Mouse (Mus musculus): Measurements from ENCODE around the gene Hist1h4a.
"Not testable (repeated sequence)": the region's sequence is repeated elsewhere in the genome, so short reads cannot be mapped to it uniquely, and the experiment has no call there.

Hist1h4a gene

DNA sequence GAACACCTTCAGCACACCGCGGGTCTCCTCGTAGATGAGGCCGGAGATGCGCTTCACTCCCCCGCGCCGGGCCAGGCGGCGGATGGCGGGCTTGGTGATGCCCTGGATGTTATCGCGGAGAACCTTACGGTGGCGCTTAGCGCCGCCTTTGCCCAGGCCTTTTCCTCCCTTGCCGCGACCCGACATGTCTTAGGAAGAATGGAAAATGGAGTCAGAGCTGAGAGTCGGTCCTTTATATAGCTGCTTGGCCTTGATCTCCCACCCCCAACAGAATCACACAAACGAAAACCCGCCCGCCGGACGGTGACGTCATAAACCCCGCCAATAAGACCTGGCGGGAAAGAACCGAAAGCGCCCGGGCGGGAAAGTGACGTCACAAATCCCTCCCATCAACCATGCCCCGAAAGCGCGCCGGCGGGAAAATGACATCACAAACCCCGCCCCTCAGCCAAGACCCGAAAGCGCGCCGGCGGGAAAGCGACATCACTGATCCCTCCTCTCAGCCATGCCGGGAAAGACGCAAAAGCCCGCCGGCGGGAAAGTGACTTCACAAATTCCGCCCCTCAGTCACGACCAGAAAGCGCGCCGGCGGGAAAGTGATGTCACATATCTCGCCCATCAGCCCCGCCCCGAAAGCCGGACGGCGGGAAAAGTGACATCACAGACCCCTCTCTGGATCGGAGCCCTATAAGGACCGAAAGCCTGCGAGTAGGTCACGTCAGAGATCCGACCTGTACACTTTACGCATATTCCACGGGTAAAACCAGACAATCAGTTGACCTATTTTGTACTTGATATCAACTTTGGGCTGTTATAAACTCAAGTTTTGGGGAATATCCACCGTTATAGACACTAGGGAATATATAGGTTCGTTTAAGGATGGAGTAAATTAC is at the start of gene Hist1h4a:
Gene Hist1h4a, minus strand, starts transcription at position 259 of the 893 bp plus-strand sequence.
- DNase-seq (ENCODE audit: low spot score in 2 of 2): peak; percentile 99

DNA sequence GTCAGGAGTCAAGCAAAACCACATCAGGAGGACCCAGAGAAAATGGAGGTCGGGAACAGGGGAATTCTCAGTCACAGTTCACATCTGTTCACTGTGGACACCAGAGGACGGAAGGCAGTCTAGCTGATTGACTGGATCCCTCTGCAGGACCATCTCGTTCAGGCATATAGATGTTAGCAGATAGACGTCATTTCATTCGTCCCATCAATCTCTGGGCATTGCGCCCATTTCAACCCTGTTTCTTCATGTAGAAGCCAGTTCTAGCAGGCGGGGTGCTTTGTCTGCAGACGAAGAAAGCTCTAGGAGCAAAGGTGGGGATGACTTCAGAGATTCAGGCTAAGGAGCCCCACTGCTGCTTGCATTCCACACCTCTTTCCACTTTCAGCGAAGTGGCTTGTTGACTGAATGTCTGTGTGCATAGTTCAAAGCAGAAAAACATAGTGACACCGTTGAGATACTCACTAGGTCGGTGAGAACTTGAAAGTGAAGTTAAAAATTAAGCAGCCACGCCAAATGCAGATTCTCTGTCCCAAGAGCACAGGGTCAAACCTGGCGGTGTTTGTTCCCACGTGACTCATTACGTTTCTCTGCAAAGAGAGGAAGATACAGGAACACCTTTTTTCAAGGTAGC is 45.5 kb upstream of the Hist1h4a start, which contains the start of gene Slc17a2:
Gene Slc17a2, plus strand, starts transcription at position 572 of the 631 bp plus-strand sequence.
- no peak for DNase-seq (ENCODE audit: low spot score in 2 of 2)

DNA sequence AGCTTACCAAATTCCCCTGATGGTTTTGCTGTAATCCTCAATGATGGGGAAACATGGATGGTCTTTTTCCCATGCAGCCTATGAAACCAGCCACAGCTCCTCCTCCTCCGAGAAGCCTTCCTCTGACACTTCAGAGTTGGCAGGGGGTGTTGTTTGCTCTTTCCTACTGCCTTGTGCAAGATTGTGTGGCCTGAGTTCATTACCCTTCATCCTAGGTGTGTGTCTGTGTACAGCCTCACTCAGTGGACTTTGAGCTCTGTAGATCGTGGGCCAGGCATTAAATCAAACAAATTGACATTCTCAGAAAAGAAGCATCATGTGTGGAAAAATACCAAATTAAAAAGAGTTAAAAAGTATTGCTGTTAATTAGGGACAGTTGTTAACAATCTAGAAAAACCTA is 43.5 kb upstream of the Hist1h4a start:
- DNase-seq (ENCODE audit: low spot score in 2 of 2): no peak

DNA sequence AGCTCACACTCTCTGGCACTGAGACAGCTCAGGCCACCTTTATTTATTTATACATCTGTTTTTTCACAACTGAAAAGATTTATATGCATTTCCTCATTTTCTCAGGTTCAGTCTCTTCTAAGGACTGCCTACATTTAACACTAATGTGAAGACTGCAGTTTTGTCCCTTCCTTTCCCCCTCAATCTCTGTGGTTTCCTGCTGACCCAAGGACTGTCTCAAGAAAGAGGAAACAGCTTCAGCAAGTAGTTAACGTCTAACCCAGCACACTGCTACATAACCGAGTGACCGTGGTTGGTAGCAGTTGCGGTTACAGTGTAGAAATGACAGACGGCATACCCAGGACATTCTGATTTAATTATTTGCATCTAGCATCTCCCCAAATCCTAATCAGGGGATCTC is 38.4 kb upstream of the Hist1h4a start:
- no peak for DNase-seq (ENCODE audit: low spot score in 2 of 2)

DNA sequence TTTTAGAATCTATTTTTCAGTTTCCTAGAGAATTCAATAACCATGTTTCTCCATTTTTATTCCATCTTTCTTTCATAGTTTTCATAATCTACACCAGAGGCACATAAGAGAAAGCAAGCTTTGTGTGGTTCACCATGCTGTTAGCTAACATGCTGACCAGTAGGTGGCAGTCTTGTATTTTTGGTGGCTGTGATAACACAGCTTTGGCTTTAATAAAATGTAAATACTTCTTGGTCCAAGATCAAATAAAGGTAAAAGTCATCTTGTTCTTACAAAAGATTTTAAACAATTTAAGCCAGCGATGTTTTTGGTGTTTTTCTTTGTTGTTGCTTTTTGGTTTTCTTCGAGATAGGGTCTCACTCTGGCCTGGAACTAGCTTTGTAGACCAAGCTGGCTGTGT is 31.5 kb upstream of the Hist1h4a start:
- peak; percentile 8 to 24 for DNase-seq (ENCODE audit: low spot score in 2 of 2)

DNA sequence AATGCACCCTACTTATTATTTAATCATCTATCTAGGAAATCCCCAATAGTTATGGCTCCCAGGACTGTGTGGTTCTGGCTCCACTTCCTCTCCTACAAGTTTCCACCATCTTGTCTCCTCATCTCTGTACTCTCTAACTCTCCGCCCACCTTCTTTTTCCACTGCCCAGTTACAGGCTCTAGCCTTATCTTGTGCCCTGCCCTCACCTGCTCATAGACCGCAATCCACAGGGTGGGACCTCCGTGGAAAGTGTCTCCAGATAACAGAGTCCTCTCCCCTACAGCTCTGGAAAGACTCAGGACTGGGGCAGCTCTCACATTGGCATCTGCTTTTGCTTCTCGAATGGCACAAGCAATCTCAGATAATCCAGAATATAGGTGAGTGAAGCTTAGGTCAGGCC is 18.0 kb upstream of the Hist1h4a start:
- no peak for DNase-seq (ENCODE audit: low spot score in 2 of 2)

DNA sequence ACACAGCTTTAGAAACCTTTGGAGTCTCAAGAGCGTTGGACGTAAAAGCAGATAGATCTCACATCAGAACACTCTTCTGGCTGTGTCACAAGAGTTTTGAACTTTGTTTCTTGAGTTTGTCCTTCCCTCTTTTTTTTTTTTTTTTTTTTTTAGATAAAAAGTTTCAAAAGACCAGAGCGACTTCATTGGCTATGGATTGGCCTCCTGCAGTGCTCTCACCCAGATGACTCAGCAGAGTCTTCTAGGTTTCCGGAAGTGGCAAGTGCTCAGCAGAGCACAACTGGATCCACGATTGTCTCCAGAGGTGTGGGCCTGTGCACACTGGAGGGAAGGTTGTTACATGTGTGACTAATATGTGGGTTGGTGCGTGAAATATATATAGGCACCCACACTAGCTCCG is 17.3 kb upstream of the Hist1h4a start:
- DNase-seq (ENCODE audit: low spot score in 2 of 2): no peak

DNA sequence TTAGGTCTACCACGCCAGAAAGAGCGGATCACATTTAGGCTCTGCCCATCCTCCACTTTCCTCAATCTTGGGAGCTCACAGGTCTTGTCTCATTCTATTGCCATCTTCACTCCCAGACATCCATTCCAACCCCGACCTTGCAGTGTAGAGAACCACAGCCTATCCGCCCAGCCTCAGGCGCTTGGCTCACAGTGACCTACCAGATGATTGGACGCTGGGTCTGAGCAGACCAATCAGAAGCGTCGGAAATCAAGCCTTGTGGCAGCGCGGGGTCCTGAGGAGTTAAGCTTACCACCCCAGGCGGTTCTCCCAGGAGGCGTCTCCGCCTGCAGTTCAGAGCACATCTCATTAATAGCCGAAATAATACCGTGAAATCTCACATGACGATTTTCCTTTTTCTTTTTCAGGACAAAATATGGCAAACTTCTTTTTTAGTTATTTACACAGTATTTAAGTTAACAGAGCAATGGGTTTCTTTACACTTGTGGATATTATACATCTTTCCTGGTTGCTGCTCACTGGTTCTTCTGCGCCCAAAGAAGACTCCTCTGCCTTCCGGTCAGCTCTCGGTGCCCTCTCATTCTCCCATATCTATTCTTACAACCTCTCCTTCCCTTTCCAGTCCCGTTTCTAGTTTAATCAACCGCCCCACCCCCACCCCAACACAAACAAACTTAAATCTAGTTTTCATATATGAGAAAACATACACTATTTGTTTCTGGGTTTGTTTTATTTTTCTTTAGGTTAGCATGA is 11.7 kb upstream of the Hist1h4a start:
- DNase-seq (ENCODE audit: low spot score in 2 of 2): peak; percentile 27 to 30

DNA sequence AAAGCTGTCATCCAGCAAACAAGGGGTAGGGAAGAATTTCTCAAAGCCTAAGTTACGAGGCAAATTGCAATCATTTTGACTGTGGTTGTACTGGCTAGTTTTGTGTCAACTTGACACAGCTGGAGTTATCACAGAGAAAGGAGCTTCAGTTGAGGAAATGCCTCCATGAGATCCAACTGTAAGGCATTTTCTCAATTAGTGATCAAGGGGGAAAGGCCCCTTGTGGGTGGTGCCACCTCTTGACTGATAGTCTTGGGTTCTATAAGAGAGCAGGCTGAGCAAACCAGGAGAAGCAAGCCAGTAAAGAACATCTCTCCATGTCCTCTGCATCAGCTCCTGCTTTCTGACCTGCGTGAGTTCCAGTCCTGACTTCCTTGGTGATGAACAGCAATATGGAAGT is 8.6 kb upstream of the Hist1h4a start, which contains the start of gene Trim38:
Gene Trim38, plus strand, starts transcription at position 301 of the 400 bp plus-strand sequence.
- DNase-seq (ENCODE audit: low spot score in 2 of 2): not testable (repeated sequence)

DNA sequence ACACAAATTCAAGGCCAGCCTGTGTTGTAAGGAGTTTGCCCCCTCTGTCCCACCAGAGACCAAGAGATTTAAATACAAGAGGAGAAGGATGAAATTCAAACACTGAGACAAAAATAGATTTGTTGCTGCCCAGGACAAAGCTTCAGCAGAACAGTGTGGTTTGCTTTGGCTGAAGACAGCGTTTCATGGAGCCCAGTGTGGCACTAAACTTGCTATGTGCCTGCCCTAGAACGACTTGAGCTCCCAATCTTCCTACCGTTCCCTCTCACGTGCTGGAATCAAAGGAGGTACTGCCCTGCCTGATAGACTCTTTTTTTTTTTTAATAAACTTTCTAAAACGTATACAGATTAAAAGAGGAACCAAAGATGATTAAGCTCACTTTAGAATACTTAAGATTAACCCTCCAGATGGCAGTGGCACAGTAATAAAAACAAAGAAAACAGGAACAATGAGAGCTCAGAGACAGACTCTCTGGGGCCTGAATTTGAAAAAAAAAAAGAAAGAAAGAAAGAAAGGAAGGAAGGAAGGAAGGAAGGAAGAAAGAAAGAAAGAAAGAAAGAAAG is 7.9 kb upstream of the Hist1h4a start:
- no peak for DNase-seq (ENCODE audit: low spot score in 2 of 2)

DNA sequence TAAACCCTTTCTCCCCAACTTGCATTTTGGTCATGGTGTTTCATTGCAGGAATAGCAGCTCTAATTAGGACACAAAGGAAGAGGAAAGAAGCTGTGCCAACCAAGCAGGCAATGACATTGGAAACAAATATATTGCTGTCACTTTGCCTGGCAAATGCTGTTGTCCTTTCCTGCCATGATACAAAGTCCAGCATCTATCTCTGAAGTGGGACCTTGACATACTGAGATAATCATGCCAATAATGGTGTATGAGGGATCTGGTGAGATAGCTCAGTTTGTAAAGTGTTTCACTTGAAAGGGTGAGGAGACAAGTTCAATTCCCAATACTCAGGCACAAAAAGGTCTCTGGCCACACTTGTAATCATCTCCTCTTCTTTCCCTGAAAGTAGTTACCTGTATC is 5.7 kb upstream of the Hist1h4a start:
- no peak for DNase-seq (ENCODE audit: low spot score in 2 of 2)

DNA sequence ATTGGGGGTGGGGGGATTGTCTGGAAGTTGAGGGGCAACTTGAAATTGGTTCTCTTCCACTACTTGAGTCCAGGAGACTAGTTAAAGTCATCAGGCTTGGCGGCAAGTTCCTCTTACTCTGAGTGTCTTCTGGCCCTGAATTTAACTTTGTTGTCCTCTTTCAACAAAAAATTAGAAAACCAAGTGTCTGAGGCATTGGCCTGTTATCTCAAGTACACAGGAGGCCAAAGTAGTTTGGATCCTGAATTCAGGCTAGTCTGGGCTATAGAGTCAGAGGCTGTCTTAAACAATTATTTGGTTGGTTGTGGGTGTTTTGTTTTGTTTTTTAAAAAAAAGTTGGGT is 4.1 kb upstream of the Hist1h4a start:
- DNase-seq (ENCODE audit: low spot score in 2 of 2): no peak

DNA sequence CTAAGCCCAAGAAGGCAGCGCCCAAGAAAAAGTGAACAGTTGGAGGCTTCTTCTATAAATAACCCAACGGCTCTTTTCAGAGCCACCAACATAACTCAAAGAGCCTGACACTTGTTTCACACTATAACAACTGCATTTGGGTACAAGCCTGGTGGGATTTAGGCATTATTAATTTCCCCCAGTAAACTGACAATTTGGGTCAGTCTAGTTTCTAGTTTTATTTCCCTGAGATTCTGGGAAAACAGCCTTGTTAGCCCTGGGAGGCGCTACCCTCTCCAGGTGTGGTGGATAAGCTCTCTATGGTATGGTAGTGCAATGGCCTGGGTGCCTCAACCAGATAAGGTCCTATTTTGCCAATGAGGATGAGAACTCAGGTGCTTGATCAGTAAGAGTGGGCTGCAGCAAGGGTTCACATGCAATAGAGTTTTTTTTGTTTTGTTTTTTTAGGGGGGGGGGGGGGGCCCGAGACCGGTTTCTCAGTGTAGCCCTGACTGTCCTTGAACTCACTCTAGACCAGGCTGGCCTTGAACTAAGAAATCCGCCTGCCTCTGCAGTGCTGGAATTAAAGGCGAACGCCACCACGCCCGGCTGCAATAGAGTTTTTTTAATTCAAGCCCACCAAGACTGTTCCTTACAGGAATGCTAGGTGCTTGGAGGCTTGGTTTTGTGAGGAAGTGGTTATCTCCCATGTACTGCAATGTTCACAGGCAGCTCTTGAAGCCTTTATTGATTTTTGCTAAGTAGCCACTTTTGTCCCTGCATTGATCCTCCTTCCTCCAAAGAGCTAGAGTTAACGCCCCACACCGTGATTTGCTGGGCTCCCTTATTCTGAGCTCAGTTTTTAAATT is 3.5 kb upstream of the Hist1h4a start:
- no peak for DNase-seq (ENCODE audit: low spot score in 2 of 2)

DNA sequence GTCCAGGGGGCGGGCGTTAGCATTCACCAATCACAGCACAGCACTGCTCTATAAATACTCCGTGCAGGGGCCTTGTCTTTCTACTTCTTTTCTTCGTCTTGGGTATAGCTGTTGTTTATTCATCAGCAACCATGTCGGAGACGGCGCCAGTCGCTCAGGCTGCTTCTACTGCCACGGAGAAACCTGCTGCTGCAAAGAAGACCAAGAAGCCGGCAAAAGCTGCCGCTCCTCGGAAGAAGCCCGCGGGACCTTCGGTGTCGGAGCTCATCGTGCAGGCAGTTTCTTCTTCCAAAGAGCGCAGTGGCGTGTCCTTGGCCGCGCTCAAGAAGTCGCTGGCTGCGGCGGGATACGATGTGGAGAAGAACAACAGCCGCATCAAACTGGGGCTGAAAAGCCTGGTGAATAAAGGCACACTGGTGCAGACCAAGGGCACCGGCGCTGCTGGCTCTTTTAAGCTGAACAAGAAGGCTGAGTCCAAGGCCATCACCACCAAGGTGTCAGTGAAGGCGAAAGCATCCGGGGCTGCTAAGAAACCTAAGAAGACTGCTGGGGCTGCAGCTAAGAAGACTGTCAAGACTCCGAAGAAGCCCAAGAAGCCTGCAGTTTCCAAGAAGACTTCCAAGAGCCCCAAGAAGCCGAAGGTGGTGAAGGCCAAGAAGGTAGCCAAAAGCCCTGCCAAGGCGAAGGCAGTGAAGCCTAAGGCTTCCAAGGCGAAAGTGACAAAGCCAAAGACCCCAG is 2.7 kb upstream of the Hist1h4a start, which contains the start of gene Hist1h1a:
Gene Hist1h1a, plus strand, starts transcription at position 81 of the 738 bp plus-strand sequence.
- DNase-seq (ENCODE audit: low spot score in 2 of 2): peak; percentile 72 to 73

DNA sequence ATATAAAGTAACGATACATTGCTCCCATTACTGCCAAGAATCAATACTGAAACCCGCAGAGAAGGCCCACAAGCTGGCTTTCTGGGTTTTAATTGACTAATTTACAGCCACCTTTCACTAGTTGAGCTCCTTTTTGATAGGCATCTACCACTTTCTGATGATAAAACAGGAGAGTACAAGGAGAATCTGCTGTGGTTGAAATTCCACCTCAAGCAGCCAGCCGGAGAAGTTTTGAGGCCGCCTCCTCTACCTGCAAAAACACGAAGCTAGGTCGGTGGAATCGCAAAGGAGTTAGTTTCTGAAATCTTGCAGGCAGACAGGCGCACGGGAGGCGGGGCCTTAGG is 2.2 kb upstream of the Hist1h4a start:
- DNase-seq (ENCODE audit: low spot score in 2 of 2): no peak

DNA sequence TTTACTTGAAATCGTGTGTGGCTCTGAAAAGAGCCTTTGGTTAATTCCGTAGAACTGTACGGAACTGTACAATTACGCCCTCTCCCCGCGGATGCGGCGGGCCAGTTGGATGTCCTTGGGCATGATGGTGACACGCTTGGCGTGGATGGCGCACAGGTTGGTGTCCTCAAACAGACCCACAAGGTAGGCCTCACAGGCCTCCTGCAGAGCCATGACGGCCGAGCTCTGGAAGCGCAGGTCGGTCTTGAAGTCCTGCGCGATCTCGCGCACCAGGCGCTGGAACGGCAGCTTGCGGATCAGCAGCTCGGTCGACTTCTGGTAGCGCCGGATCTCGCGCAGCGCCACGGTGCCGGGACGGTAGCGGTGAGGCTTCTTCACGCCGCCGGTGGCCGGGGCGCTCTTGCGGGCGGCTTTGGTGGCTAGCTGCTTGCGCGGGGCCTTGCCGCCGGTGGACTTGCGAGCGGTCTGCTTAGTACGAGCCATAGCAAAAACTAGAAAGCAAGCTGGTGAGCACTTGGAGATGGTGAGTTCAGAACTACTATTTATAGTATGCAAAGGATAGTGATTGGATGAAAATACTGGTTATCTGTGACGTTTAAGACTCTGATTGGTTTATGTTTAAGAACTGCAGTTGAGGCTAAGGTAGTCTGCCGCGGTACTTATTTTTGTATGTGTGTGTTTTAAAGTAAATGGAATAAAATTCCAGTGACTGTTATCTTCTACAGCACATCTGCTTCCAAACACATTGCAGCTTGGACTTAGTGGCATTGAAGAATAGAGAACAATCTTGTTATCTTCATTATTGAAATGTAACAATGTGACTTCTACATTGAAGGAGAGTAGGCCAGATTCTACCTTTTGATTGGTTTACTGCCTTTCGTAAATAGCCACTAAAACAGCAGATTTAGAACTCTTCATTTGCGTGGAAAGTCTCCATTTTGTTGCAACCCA is 1.1 kb upstream of the Hist1h4a start, which contains the start of gene Hist1h3a:
Gene Hist1h3a, minus strand, starts transcription at position 516 of the 951 bp plus-strand sequence.
- peak; percentile 36 to 48 for DNase-seq (ENCODE audit: low spot score in 2 of 2)

DNA sequence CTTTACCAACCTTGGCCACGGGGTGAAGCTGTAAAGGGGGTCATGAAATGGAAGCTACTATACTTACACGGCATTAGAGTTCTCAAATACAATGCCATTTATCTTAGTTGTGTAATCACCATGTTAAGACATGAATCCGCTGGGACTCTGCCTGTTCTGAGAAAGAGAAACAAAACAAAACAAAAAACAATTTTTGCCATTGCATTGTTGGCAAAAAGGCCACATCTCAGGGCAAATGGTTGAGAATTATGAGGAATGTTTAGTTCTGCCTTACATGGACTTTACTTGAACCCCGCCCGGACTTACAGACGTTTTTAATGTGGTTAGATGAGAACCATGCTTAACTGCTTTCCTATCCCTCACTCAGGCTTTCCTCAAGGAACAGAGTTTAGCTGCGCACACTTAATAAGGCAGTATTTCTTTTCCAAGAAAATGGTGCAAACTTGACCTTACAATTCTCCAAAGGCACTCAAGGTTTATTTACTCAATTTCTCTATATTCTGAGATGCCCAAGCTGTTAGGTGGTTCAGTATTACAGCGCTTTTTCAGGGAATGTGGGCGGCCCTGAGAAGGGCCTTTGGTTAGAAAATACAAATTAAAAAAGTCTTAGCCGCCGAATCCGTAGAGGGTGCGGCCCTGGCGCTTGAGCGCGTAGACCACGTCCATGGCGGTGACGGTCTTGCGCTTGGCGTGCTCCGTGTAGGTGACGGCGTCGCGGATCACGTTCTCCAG is 624 bp downstream of the Hist1h4a start:
- peak in 1 of 2 experiments; percentile 13 for DNase-seq (ENCODE audit: low spot score in 2 of 2)

DNA sequence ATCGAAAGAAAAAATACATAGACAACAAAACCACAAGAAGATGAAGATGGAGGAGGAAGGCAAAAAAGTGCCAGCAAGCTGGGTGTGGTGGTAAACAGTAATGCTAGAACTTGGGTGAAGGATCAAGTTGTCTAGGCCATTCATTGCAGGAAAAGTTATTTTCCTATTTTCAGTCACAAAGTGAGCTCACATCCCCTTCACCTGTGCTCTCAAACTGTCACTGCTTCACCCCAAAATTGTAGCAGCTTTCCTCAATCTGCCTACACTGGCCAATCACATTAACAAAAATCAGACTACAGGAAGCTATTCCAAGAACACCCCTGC is 1.2 kb downstream of the Hist1h4a start:
- no peak for DNase-seq (ENCODE audit: low spot score in 2 of 2)

Data from frontal cortex, postnatal 14 days (tissue).